9 mouse cellular contexts compared by ENCODE assay signal in the genomic region with DNA sequence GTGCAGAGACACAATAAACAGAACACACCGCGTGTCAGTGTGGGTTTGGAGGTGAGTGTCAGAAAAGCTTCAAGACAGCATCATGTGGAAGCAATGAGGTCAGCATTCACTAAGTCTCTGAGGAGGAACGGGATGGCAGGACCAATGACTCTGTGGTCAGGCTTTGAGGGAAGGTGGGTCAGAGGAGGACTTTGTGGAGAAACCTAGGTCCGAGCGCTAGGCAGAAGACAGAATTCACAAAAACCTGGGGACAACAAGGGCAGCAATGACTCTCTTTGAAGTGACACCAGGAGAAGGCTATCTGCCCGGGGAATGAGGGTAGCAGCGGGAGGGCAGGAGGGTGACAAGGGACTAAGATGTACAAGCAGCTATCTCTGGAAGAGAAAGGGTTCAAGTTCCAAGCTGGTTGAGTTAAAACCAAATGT. TPM values are rescaled to one million over a fixed set of nuclear protein-coding genes. Genes with fewer than 3 reads are reported as not detected.
DNase-seq lines count a peak whose midpoint lies in the region; ATAC-seq and TF ChIP-seq lines count a peak whose summit lies in the region.
"Had no signal": no experiment of that assay in that cellular context is flagged by ENCODE, and none has a peak within 500 bp of the region (broad histone marks: within the 10 kb centered on the region; RNA-seq: fewer than 3 reads in every experiment).

No protein-coding gene starts in this region.

- H3K4me1 ChIP-seq in lung, embryonic 15.5 days: no peaks in the 10 kb centered on the region
- no peaks in the 10 kb centered on the region for H3K4me1 ChIP-seq in lung, adult 2 months (ENCODE audit: control insufficient read depth, insufficient read depth, low read length)
- no peaks in the 10 kb centered on the region for H3K4me1 ChIP-seq in embryonic fibroblast, embryonic 13.5 days (ENCODE audit: control insufficient read depth, insufficient read depth, low read length)
- H3K4me1 ChIP-seq in kidney, embryonic 16.5 days (ENCODE audit: insufficient read depth, low read length): no peaks in the 10 kb centered on the region
- H3K4me1 ChIP-seq in neural tube, embryonic 15.5 days: peaks cover 3% of the 10 kb centered on the region; the same call in 1 of the 2 replicates

- no peak overlapping the region for H3K27ac ChIP-seq in lung, embryonic 15.5 days
- H3K27ac ChIP-seq in embryonic fibroblast, embryonic 13.5 days (ENCODE audit: insufficient read depth, low read length): no peak overlapping the region
- peak overlapping the region; percentile 46; the same call in 1 of the 2 replicates for H3K27ac ChIP-seq in kidney, embryonic 16.5 days (ENCODE audit: low read length)
- H3K27ac ChIP-seq in neural tube, embryonic 15.5 days (replicated peaks): peak overlapping the region; percentile 94
- H3K27ac ChIP-seq: macrophage had no signal

- DNase-seq in lung, adult 2 months: no peak
- no peak for DNase-seq in testis, postnatal 10 days (ENCODE audit: low spot score)
- no peak for DNase-seq in cerebellum, postnatal 10 days

- no peaks in the 10 kb centered on the region for H3K36me3 ChIP-seq in lung, embryonic 15.5 days
- H3K36me3 ChIP-seq in kidney, embryonic 16.5 days (ENCODE audit: insufficient read depth, low read length): no peaks in the 10 kb centered on the region
- no peaks in the 10 kb centered on the region for H3K36me3 ChIP-seq in neural tube, embryonic 15.5 days

- ATAC-seq in lung, embryonic 15.5 days (ENCODE audit: borderline replicate concordance, extremely low read depth, low FRiP score, low TSS enrichment): peak; percentile 19; the same call in 1 of the 2 replicates
- no peak for ATAC-seq in kidney, embryonic 16.5 days (ENCODE audit: low FRiP score, low TSS enrichment)
- ATAC-seq in neural tube, embryonic 15.5 days (ENCODE audit: low FRiP score): peak; percentile 30; the same call in 1 of the 2 replicates
- ATAC-seq in megakaryocyte-erythroid progenitor cell, adult 5-6 weeks (replicated peaks; ENCODE audit: low FRiP score, low TSS enrichment, poor library complexity, severe bottlenecking): no peak

- no peak for TF ChIP-seq CTCF in lung, adult 2 months (IDR thresholded peaks at IDR 0.05; ENCODE audit: insufficient read depth, low read length)
- TF ChIP-seq CTCF in embryonic fibroblast, embryonic 13.5 days (IDR thresholded peaks at IDR 0.05; ENCODE audit: borderline replicate concordance, insufficient read depth, low read length): no peak

- H3K9ac ChIP-seq in lung, embryonic 15.5 days: no peak overlapping the region
- peak overlapping the region; percentile 66 for H3K9ac ChIP-seq in kidney, embryonic 16.5 days (replicated peaks; ENCODE audit: low read length)
- peak overlapping the region; percentile 91 for H3K9ac ChIP-seq in neural tube, embryonic 15.5 days (replicated peaks)

- H3K27me3 ChIP-seq in lung, embryonic 15.5 days: peaks cover 17% of the 10 kb centered on the region
- peaks cover 5% of the 10 kb centered on the region for H3K27me3 ChIP-seq in kidney, embryonic 16.5 days (ENCODE audit: insufficient read depth, low read length)
- H3K27me3 ChIP-seq in neural tube, embryonic 15.5 days (replicated peaks): no peaks in the 10 kb centered on the region

- peak overlapping the region; percentile 81 for H3K4me2 ChIP-seq in lung, embryonic 15.5 days
- H3K4me2 ChIP-seq in kidney, embryonic 16.5 days (replicated peaks; ENCODE audit: low read depth, low read length): peak overlapping the region; percentile 87
- peak overlapping the region; percentile 67 for H3K4me2 ChIP-seq in neural tube, embryonic 15.5 days

- TF ChIP-seq POLR2A in lung, adult 2 months (IDR thresholded peaks at IDR 0.05; ENCODE audit: borderline replicate concordance, extremely low read depth, low read depth, low read length): no peak
- no peak for TF ChIP-seq POLR2A in embryonic fibroblast, embryonic 13.5 days (IDR thresholded peaks at IDR 0.05; ENCODE audit: low read depth, low read length)

- WGBS in lung, embryonic 15.5 days: 1% methylated on average over 7 of the region's 7 CpGs
- WGBS in lung, adult 2 months: 4% methylated on average over 7 of the region's 7 CpGs
- under 1% methylated on average over 7 of the region's 7 CpGs for WGBS in kidney, embryonic 16.5 days
- 0% methylated on average over 7 of the region's 7 CpGs for WGBS in neural tube, embryonic 15.5 days

- no peaks in the 10 kb centered on the region for H3K9me3 ChIP-seq in lung, embryonic 15.5 days
- no peaks in the 10 kb centered on the region for H3K9me3 ChIP-seq in kidney, embryonic 16.5 days (ENCODE audit: low read length)
- H3K9me3 ChIP-seq in neural tube, embryonic 15.5 days (replicated peaks): no peaks in the 10 kb centered on the region

- peak overlapping the region; percentile 43 for H3K4me3 ChIP-seq in lung, embryonic 15.5 days
- no peak overlapping the region for H3K4me3 ChIP-seq in lung, adult 2 months (replicated peaks; ENCODE audit: extremely low read depth, low read depth, low read length)
- peak overlapping the region; percentile 18; the same call in 1 of the 2 replicates for H3K4me3 ChIP-seq in embryonic fibroblast, embryonic 13.5 days (ENCODE audit: insufficient read depth, low read length)
- peak overlapping the region; percentile 57 for H3K4me3 ChIP-seq in kidney, embryonic 16.5 days (ENCODE audit: low read length)
- H3K4me3 ChIP-seq in neural tube, embryonic 15.5 days (replicated peaks): peak overlapping the region; percentile 71

RNA-seq across cellular contexts. Expression of gene Fut9, which starts 1.0 kb away (rescaled TPM):
- polyA plus RNA-seq in lung, embryonic 15.5 days (2015; fragmentation: Nextera tagmentation; extraction: Ambion mirVana): 0.69 and 0.74 TPM in 2 replicates
- 0.02 and 0.03 TPM in 2 replicates for polyA plus RNA-seq in lung, adult 2 months (2012; rRNA removed)
- 0.05 TPM in 1 of 2 replicates, not detected in the other for polyA plus RNA-seq in embryonic fibroblast, embryonic 13.5 days (2011; ENCODE audit: insufficient read length, low read depth, missing spikeins)
- polyA plus RNA-seq in kidney, embryonic 16.5 days (2015; fragmentation: Nextera tagmentation; extraction: Ambion mirVana): 12.4 and 13.7 TPM in 2 replicates
- polyA plus RNA-seq in neural tube, embryonic 15.5 days (2015; fragmentation: Nextera tagmentation; extraction: Ambion mirVana): 17.7 and 19.2 TPM in 2 replicates
- total RNA-seq in megakaryocyte-erythroid progenitor cell, adult 5-6 weeks (2014; fragmentation: Nextera tagmentation): not detected in 2 replicates
- not detected in 2 replicates for total RNA-seq in megakaryocyte-erythroid progenitor cell, adult 5-6 weeks (2017)
- polyA plus RNA-seq: macrophage had no signal

Comparison
In these comparisons a context has a peak if more than half of its experiments do, and no peak if none do; other contexts are left out.
1. ATAC-seq: peak in lung, embryonic 15.5 days (single experiment) and neural tube, embryonic 15.5 days (single experiment); none in kidney, embryonic 16.5 days (single experiment) and megakaryocyte-erythroid progenitor cell, adult 5-6 weeks (single experiment).
2. H3K27ac ChIP-seq: peak in kidney, embryonic 16.5 days (single experiment) and neural tube, embryonic 15.5 days (single experiment); none in lung, embryonic 15.5 days (single experiment) and embryonic fibroblast, embryonic 13.5 days (single experiment).
3. Peak in every context shown above with its lines, with median percentiles within 50 percentile points of each other: H3K4me2 ChIP-seq.